Mouse (Mus musculus) G1E-ER4 (cell line): ENCODE results near the gene Arpc4. TPM values are rescaled to one million over a fixed set of nuclear protein-coding genes. Genes with fewer than 3 reads are reported as not detected.

ENCODE experiments used
- GATA1 ChIP-seq: IDR thresholded peaks from one replicate; pipeline ENCODE4 v1.8.0; 2012; ENCODE audit warnings: low read length, inconsistent platforms
- polyA plus RNA-seq: library from polyadenylated mRNA; stranded (reverse); fragments of >175 nt; gene quantifications from 2 replicates; pipeline ENCODE4 v1.2.3, GENCODE M21; 2012

The Arpc4 gene
- polyA plus RNA-seq, 1 experiment: 292 TPM

- no peak for TF ChIP-seq GATA1
Observed at GRCm38 (mm10) chr6:113351653-113352052, 26.3 kb upstream of the Arpc4 start.

DNA sequence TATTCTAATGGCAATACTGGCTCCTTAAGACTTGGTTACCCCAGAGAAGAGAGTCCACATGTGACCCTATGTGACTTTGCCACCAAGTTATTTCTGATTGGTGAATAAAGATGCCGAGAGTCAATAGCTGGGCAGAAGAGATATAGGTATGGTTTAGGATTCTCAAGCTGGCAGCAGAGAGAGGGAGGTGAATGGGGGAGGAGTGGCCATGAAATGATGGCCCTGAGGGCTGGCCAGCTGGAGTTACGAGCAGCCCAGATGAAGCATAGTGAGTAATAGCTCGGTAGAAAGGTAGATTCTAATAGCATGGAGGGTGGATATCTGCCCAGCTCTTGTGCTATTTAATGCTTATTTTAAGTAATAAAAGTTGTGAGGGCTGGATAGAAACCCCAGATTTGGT, 25.1 kb upstream of the Arpc4 start:
- no peak for TF ChIP-seq GATA1

- TF ChIP-seq GATA1: no peak
Observed at GRCm38 (mm10) chr6:113353696-113354095, 24.2 kb upstream of the Arpc4 start.

GRCm38 (mm10) chr6:113361476-113361875, 16.4 kb upstream of the Arpc4 start:
- TF ChIP-seq GATA1: no peak

- TF ChIP-seq GATA1: no peak
Observed at GRCm38 (mm10) chr6:113362241-113362640, 15.7 kb upstream of the Arpc4 start.

GRCm38 (mm10) chr6:113364518-113365135, 13.3 kb upstream of the Arpc4 start:
- no peak for TF ChIP-seq GATA1

- TF ChIP-seq GATA1: no peak
Observed at GRCm38 (mm10) chr6:113366639-113367038, 11.3 kb upstream of the Arpc4 start.

DNA sequence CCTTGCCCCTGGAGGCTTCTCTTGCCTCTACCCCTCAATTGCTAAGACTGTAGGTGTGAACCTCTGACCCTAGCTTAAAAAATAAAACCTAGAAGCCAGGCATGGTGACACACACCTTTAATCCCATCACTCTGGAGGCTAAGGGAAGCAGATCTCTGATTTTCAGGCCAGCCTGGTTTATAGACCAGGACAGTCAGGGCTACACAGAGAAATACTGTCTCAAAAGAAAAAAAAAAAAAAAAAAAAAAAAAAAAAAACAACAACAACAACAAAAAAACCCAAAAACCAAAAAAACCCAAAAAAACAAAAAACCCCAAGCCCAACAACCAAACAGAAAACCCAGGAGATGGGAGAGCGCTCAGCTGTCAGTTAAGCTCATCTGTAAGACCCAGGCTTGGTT, 10.3 kb upstream of the Arpc4 start:
- no peak for TF ChIP-seq GATA1

GRCm38 (mm10) chr6:113368124-113368523, 9.8 kb upstream of the Arpc4 start:
- no peak for TF ChIP-seq GATA1

DNA sequence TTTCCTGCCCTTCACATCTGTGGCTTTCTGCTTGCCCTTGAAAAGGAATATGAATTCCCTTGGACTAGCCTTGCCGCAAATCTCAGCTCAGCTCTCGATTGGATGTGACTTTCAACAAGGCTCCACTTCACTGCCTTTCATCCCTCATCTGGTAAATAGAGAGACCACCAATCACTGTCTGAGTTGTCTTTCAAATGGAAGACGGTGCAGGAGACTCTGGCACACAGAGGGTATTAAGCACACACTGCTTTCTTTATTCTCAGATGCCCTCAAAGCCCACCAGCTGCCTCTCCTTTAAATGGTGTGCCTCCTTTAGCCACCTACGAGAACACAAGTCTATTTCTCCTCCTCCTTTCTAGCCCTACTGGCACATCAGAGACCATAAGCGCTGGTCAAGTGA, 9.3 kb upstream of the Arpc4 start:
- no peak for TF ChIP-seq GATA1

DNA sequence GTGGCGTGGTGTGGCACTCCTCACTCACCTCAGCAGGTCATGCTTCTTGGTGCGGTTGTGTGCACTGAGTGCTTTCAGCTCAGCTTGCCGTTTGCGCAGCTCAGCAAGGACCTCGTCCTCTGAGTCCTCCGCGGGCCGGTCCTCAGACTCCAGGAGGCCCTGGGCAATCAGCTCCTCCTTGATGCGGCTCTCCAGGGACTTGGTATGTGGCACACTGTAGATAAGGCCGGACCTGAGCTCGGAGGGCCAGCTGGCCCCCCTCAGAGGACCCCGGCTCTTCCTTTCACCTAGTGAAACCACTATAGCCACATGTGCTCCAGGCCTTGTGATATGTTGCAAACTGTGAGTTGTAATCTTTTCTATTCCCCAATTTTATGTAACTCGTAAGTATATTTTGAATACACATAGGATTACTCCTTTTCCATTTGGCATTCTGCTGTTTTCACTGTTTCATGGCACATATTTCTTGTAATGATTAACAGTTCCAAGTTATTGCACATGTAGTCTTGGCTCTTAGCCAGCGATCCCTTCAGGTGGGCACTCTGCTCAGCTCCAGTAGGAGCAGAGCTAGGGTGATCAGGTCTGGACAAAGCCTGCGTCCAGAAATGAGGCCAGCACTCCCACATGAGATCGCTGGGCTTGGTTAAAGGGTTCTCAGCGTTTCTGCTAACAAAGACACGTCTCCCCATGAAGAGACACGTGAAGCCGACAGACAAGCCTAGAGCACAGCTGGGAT, 7.6 kb upstream of the Arpc4 start:
- no peak for TF ChIP-seq GATA1

DNA sequence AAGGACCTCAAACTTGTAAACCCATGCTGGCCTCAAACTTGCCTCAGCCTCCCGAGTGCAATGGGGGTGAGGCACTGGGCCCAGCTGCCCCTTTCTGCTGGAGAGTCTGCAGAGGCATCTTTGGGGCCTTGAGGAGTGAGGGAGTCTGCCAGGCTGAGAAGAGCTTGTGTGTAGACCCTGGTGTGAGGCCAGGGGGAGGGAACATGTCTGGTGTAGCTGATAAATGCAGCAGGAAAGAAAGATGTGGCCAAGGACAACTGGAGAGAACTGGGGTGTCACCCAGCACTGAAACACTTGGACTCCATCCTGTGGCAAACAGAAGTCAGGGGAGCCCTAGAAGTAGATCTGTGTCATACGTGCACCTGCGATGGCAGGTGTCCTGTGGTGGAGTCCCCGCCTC, 4.4 kb upstream of the Arpc4 start:
- no peak for TF ChIP-seq GATA1

DNA sequence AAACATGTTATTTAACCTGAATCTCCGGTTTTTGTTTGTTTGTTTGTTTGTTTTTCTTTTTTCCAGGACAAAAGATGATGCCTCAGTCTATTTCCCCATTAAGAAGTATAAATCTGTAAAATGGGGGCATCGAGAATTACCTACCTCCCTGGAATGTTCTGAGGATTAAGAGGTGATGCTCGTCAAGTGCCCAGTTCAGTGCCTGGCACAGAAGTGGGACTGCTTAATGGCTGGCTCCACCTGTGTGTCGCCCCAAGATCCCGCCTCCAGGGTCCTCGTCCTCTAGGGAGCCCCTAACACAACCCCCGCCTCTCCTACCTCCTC, 781 bp upstream of the Arpc4 start:
- TF ChIP-seq GATA1: no peak

DNA sequence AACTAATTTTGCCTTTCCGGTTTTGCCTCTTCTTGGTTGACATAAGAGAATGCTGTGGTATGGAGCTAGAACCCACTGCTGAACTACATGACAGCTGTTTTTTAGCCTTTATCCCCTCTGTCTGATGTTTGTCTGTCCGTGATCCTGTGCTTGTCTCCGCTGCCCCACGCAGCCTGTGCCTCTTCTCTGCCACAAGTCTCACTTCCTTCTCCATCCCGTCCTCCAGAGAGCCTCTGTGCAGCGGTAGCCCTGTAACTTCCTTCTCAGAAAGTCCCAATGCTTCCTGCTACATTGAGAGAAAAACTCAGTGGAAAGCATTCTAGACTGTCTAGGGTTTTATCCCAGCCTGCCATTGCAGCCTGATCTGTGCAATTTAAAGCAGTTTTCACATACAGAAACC, 1.3 kb downstream of the Arpc4 start:
- no peak for TF ChIP-seq GATA1

DNA sequence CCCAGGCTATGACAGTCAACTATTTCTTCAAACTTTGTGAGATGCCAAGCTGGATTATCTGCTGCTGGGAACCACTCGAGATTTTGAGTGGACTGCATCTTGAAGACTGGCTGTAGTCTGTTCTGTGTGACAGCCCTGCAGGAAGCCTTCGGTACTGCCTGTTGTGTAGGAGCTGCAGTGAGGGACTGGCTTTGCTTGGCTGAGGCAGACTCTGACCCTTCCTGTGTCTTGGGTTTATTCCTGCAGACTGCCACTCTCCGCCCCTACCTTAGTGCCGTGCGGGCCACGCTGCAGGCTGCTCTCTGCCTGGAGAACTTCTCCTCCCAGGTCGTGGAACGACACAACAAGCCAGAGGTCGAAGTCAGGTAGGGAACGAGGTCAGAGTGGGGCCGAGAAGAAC, 2.6 kb downstream of the Arpc4 start:
- no peak for TF ChIP-seq GATA1

GRCm38 (mm10) chr6:113384351-113384927, 6.5 kb downstream of the Arpc4 start:
- no peak for TF ChIP-seq GATA1

- no peak for TF ChIP-seq GATA1
Observed at GRCm38 (mm10) chr6:113385160-113385714, 7.3 kb downstream of the Arpc4 start.
